Mouse (Mus musculus) brain, embryonic 14.5 days (tissue): ENCODE data around the gene Taar2.

Experiments used
- CTCF ChIP-seq: fragments of 200-500 bp; IDR thresholded peaks from 2 replicates; pipeline ENCODE4 v1.5.1; 2012; ENCODE audit warnings: inconsistent platforms, mild to moderate bottlenecking, moderate library complexity, borderline replicate concordance; ENCODE audit not compliant: insufficient read depth, insufficient read length; ENCODE audit errors: extremely low read depth
- POLR2A ChIP-seq: fragments of 200-500 bp; IDR thresholded peaks from 2 replicates; pipeline ENCODE4 v1.6.1; 2012; ENCODE audit warnings: mild to moderate bottlenecking, inconsistent platforms, borderline replicate concordance; ENCODE audit not compliant: poor library complexity, insufficient read depth, insufficient read length, severe bottlenecking; ENCODE audit errors: extremely low read depth

DNA sequence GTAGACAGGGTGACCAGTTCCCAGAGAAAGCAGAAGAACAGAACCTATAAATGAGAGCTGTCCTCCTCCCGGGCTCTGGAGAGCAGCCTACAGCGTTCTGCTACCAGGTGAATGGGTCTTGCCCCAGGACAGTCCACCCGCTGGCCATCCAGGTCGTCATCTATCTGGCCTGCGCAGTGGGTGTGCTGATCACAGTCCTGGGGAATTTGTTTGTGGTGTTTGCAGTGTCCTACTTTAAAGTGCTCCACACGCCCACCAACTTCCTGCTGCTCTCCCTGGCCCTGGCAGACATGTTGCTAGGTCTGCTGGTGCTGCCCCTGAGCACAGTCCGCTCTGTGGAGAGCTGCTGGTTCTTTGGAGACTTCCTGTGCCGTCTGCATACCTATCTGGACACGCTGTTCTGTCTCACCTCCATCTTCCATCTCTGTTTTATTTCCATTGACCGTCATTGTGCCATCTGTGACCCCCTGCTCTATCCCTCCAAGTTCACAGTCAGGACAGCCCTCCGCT lies 32.3 kb downstream of the Taar2 start, which contains the start of gene Taar5:
- TF ChIP-seq CTCF (no peak), POLR2A (no peak)
